Mouse (Mus musculus) lung, embryonic 14.5 days (tissue): Measurements from ENCODE around the gene Rcn3. TPM values are rescaled to one million over a fixed set of nuclear protein-coding genes. Genes with fewer than 3 reads are reported as not detected.

Source experiments
- ATAC-seq: fragments of 200-750 bp; cut with Nextera tagmentation; 2 replicates; pipeline ENCODE4 v1.8.0; 2017; ENCODE audit warnings: mild to moderate bottlenecking, moderate TSS enrichment, moderate library complexity; ENCODE audit not compliant: insufficient read depth
- DNase-seq: peaks from one replicate; pipeline ENCODE4 v3.0.0-alpha.2; 2015
- H3K27ac ChIP-seq: fragments of 300-500 bp; sonication (generic); 2 replicates; pipeline ENCODE4 v1.5.1; 2014; ENCODE audit warnings: low read depth, mild to moderate bottlenecking, moderate library complexity
- H3K27me3 ChIP-seq: fragments of 300-500 bp; sonication (generic); 2 replicates; pipeline ENCODE4 v1.6.1; 2014; ENCODE audit warnings: low read length, control low read depth; ENCODE audit not compliant: insufficient read depth
- H3K36me3 ChIP-seq: fragments of 300-500 bp; sonication (generic); 2 replicates; pipeline ENCODE4 v1.6.1; 2014; ENCODE audit warnings: control low read depth; ENCODE audit not compliant: insufficient read depth
- H3K4me1 ChIP-seq: fragments of 300-500 bp; sonication (generic); 2 replicates; pipeline ENCODE4 v1.6.1; 2014; ENCODE audit warnings: antibody characterized with exemption, control low read depth; ENCODE audit not compliant: insufficient read depth
- H3K4me2 ChIP-seq: fragments of 300-500 bp; sonication (generic); 2 replicates; pipeline ENCODE4 v1.6.1; 2014; ENCODE audit warnings: mild to moderate bottlenecking
- H3K4me3 ChIP-seq: fragments of 300-500 bp; sonication (generic); 2 replicates; pipeline ENCODE4 v1.5.1; 2014; ENCODE audit warnings: low read depth, low read length
- H3K9ac ChIP-seq: fragments of 300-500 bp; sonication (generic); 2 replicates; pipeline ENCODE4 v1.6.1; 2014
- H3K9me3 ChIP-seq: fragments of 300-500 bp; sonication (generic); 2 replicates; pipeline ENCODE4 v1.6.1; 2016; ENCODE audit warnings: low read depth, low read length, control low read depth
- CTCF ChIP-seq: IDR thresholded peaks from 2 replicates; pipeline ENCODE4 v1.5.1; 2016; ENCODE audit warnings: antibody characterized with exemption, low read depth
- WGBS: fragments of 180-500 bp; shearing (Covaris S2); extraction: QIAGEN DNeasy Blood & Tissue Kit; methylation state at CpG from one replicate; pipeline ENCODE4 v1.1.7; 2014; 5-methylcytosine and 5-hydroxymethylcytosine counted together
- polyA plus RNA-seq: library from polyadenylated mRNA; unstranded; fragments of >200 nt; fragmentation: Nextera tagmentation; extraction: Ambion mirVana; gene quantifications from 2 replicates; pipeline ENCODE4 v1.2.1, GENCODE M21; 2014

Gene Rcn3
- polyA plus RNA-seq, 1 experiment from 2014 or later: 360 TPM

GRCm38 (mm10) chr7:45048001-45048890 lies 43.8 kb downstream of the Rcn3 start:
- TF ChIP-seq CTCF: no peak
- no peak overlapping the region for H3K27ac ChIP-seq
- peaks cover 74% of the 10 kb centered on the region for H3K36me3 ChIP-seq
- ATAC-seq (no peak), DNase-seq (no peak)
- WGBS: 89% methylated on average over 38 of the region's 38 CpGs
- H3K4me2 ChIP-seq: no peak overlapping the region
- 0 out of 2 replicates have a peak, but pooled peaks cover 3% of the 10 kb centered on the region for H3K4me1 ChIP-seq
- no peak overlapping the region for H3K9ac ChIP-seq
- H3K27me3 ChIP-seq: no peaks in the 10 kb centered on the region
- no peak overlapping the region for H3K4me3 ChIP-seq
- H3K9me3 ChIP-seq: no peaks in the 10 kb centered on the region

GRCm38 (mm10) chr7:45047491-45047890 lies 44.5 kb downstream of the Rcn3 start:
- no peak overlapping the region for H3K27ac ChIP-seq
- H3K4me3 ChIP-seq: no peak overlapping the region
- TF ChIP-seq CTCF: no peak
- DNase-seq: no peak
- 0 out of 2 replicates have a peak, but pooled peaks cover 3% of the 10 kb centered on the region for H3K4me1 ChIP-seq
- no peak overlapping the region for H3K4me2 ChIP-seq
- no peaks in the 10 kb centered on the region for H3K27me3 ChIP-seq
- ATAC-seq: no peak
- 94% methylated on average over 14 of the region's 14 CpGs for WGBS
- no peak overlapping the region for H3K9ac ChIP-seq
- no peaks in the 10 kb centered on the region for H3K9me3 ChIP-seq
- peaks cover 82% of the 10 kb centered on the region for H3K36me3 ChIP-seq

GRCm38 (mm10) chr7:45046853-45047350 lies 45.1 kb downstream of the Rcn3 start:
- ATAC-seq: no peak
- Histone ChIP-seq H3K4me1 (0 out of 2 replicates have a peak, but pooled peaks cover 3% of the 10 kb centered on the region), H3K36me3 (peaks cover 88% of the 10 kb centered on the region), H3K9me3 (no peaks in the 10 kb centered on the region), H3K27ac (no peak overlapping the region), H3K27me3 (no peaks in the 10 kb centered on the region), H3K9ac (no peak overlapping the region), H3K4me3 (no peak overlapping the region), H3K4me2 (no peak overlapping the region)
- 94% methylated on average over 26 of the region's 26 CpGs for WGBS
- TF ChIP-seq CTCF: no peak
- DNase-seq: no peak

DNA sequence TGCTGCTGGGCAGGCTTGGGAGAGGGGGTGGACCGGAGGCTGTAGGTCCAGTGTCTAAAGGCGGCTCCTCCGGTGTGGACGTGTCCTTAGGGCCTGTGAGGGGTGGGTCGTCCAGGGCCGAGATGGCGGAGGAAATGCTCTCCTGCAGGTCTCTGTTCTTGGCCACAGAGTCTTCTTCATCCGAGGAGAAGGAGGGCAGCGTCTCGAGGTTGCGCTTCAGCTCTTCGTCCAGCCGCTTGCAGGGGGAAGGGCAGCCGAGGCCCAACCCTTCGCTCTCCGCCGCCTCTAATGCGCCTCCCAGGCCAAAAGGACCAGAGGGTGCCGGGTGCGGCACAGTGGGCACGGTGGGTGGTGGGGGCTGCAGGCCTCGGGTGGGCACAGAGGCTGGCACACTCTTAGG lies 46.3 kb downstream of the Rcn3 start:
- 92% methylated on average over 22 of the region's 22 CpGs for WGBS
- Histone ChIP-seq H3K4me3 (no peak overlapping the region), H3K27me3 (no peaks in the 10 kb centered on the region), H3K4me1 (no peaks in the 10 kb centered on the region), H3K36me3 (peaks cover 99% of the 10 kb centered on the region), H3K9me3 (no peaks in the 10 kb centered on the region), H3K27ac (no peak overlapping the region), H3K4me2 (no peak overlapping the region), H3K9ac (no peak overlapping the region)
- ATAC-seq: no peak
- DNase-seq: no peak
- no peak for TF ChIP-seq CTCF

GRCm38 (mm10) chr7:45043307-45043706 lies 48.7 kb downstream of the Rcn3 start:
- Histone ChIP-seq H3K27me3 (no peaks in the 10 kb centered on the region), H3K4me2 (no peak overlapping the region), H3K9ac (no peak overlapping the region), H3K4me1 (no peaks in the 10 kb centered on the region), H3K27ac (no peak overlapping the region), H3K9me3 (no peaks in the 10 kb centered on the region), H3K4me3 (no peak overlapping the region), H3K36me3 (peaks cover 99% of the 10 kb centered on the region)
- WGBS: 89% methylated on average over 14 of the region's 14 CpGs
- TF ChIP-seq CTCF: no peak
- DNase-seq (no peak), ATAC-seq (no peak)

GRCm38 (mm10) chr7:45040851-45041250 lies 51.2 kb downstream of the Rcn3 start:
- no peak overlapping the region for H3K4me2 ChIP-seq
- no peak overlapping the region for H3K9ac ChIP-seq
- no peak for ATAC-seq
- H3K4me1 ChIP-seq: no peaks in the 10 kb centered on the region
- no peak overlapping the region for H3K27ac ChIP-seq
- no peaks in the 10 kb centered on the region for H3K9me3 ChIP-seq
- peaks cover 99% of the 10 kb centered on the region for H3K36me3 ChIP-seq
- DNase-seq: no peak
- TF ChIP-seq CTCF: no peak
- H3K4me3 ChIP-seq: no peak overlapping the region
- 91% methylated on average over 9 of the region's 9 CpGs for WGBS
- no peaks in the 10 kb centered on the region for H3K27me3 ChIP-seq

GRCm38 (mm10) chr7:45038411-45038810 lies 53.6 kb downstream of the Rcn3 start:
- TF ChIP-seq CTCF: no peak
- Histone ChIP-seq H3K4me1 (no peaks in the 10 kb centered on the region), H3K9ac (no peak overlapping the region), H3K4me2 (no peak overlapping the region), H3K4me3 (no peak overlapping the region), H3K27ac (no peak overlapping the region), H3K27me3 (no peaks in the 10 kb centered on the region), H3K36me3 (peaks cover 99% of the 10 kb centered on the region), H3K9me3 (no peaks in the 10 kb centered on the region)
- DNase-seq (no peak), ATAC-seq (no peak)
- 91% methylated on average over 9 of the region's 9 CpGs for WGBS
